Mouse (Mus musculus) embryonic fibroblast, embryonic 13.5 days (primary cell): ENCODE data around the gene Ccdc85c.

ENCODE experiments used
- CTCF ChIP-seq: IDR thresholded peaks from 2 replicates; pipeline ENCODE4 v1.5.1; 2011; ENCODE audit warnings: mild to moderate bottlenecking, control low read depth, low read length, moderate library complexity, borderline replicate concordance; ENCODE audit not compliant: insufficient read depth
- POLR2A ChIP-seq: IDR thresholded peaks from 2 replicates; pipeline ENCODE4 v1.6.1; 2011; ENCODE audit warnings: low read depth, mild to moderate bottlenecking, control low read depth, low read length, moderate library complexity

DNA sequence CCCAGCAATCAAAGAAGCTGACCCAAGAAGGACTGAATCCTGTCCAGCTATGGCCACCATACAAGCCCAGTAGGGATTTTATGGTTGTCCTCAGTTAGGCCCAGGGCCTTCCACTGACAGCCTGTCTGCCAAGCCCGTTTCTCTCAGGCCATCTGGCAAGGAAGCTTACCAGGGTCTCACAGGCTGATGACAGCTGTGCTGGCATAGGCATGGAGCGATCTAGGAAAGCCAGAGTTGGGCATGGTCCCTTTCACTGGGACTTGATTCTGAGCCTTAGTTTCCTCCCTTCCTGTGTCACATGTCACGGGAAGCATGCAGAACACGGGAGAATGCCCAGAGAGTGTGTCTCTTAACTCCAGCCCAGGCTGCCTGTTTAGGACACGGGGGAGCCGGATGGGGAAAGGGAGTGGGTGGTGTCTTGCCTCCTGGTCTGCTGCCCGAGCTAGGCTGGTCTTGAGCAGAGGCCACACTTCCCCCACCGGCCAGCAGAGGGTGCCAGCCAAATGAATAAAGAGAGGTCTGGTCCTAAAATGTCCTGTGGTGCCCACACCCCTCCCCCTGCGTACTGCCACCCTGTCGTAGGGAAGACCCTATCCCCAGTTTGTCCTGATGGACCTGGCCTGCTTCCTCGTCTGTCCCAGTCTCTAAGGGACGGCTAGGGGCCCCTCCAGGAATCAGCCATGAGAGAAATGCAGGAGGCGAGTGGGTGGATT is 66.3 kb downstream of the Ccdc85c start:
- peak; percentile 86 for TF ChIP-seq CTCF
- no peak for TF ChIP-seq POLR2A
